Mouse (Mus musculus) gastrocnemius, postnatal 14 days (tissue): ENCODE data around the gene Dmap1. TPM values are rescaled to one million over a fixed set of nuclear protein-coding genes. Genes with fewer than 3 reads are reported as not detected.
A peak's percentile ranks its signal among the peaks of the same experiment; 100 is the strongest.

Source experiments
- DNase-seq: peaks from one replicate; pipeline ENCODE4 v3.0.0; 2021; ENCODE audit warnings: mixed read lengths
- intact Hi-C: fragments of 180-260 bp; cut with DNase I; formaldehyde crosslinking; loops from one replicate; pipeline ENCODE4 v1.15.1; 2025; ENCODE audit warnings: low total_unique reads
- total RNA-seq, 2 experiments: library from RNA; stranded (reverse); gene quantifications; 2 replicates each; pipeline ENCODE4 v1.2.3; 2021

The Dmap1 gene
- total RNA-seq, 2 experiments from 2014 or later: 17.9 to 18.1 TPM

DNA sequence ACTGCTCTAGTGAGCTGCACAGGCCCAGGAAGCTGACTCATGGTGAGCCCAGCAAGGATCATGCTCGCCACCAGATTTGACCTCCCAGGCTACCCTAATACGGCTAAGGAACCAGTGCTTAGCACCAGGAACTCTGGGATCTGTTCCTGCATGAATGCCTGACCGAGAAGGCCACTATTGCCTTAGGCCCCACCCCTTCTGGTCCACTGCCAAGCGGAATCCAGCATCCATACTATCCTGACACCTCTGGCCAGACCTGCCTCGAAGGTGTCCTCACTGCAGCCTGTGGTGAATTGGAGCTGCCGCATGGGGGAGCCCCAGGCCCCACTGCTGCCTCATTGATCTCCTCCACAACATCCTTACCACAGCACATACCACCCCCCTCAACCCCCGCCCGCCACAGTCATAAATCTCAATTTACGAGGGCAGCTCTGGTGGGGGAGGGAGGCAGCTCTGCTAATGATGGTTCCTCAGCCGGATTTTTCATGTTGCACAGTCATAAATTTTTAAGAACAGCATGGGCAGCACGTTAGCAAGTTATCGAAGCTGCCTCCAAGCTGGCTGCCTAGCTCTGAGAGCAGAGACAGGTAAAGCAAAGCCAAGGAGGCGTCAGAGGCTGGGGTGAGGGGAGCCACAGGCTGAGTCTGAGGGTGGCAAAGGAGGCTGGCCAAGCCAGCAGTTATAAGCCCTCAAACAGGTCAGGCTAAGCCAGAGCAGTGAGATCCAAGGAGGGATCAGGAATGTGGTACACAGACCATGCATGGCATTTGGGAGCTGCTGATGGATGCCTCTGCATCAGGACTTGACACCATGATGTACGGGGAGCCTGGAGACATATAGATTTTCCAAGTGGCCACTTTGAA is 23.3 kb downstream of the Dmap1 start:
- intact Hi-C loops: no loop called here
- DNase-seq: no peak

DNA sequence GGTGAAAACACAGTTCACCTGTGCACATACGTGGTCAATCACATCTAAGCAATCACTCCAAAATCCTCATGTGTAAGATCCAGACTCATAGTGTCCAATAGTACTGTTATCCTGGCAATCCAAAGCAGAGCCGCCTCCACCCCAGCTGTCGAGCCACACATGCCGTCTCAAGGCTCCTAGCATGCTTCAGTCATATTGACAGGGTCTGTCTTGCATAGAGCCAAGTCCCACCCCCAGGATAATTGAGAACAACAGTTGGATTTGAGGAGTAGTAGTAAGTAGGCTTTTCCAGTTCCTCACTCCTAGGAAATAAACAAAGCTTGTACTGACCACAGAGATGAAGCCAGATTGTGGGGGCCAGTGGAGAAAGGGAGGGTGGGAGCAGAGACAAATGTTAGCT is 24.4 kb downstream of the Dmap1 start:
- DNase-seq: no peak
- intact Hi-C loops: no loop called here

DNA sequence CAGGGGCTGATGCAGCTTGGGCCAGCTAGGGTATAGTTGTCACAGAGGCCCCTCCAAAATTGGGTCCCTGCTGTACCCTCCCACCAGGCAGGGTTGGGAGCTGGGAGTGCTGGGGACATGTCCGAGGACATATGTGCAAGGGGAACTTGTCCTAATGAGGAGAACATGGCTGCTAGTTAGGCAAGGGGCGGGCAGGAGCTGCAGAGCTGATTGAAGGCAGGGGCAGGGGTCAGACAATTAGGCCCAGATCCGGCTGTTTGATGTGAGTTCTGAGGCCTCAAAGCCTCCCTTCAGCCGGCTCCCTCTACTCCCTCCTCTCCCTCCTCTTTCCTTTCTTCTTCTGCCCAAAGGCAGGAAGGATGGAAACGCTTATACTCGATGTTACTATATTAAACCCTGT is 25.1 kb downstream of the Dmap1 start:
- DNase-seq: no peak
- intact Hi-C loops: no loop called here

DNA sequence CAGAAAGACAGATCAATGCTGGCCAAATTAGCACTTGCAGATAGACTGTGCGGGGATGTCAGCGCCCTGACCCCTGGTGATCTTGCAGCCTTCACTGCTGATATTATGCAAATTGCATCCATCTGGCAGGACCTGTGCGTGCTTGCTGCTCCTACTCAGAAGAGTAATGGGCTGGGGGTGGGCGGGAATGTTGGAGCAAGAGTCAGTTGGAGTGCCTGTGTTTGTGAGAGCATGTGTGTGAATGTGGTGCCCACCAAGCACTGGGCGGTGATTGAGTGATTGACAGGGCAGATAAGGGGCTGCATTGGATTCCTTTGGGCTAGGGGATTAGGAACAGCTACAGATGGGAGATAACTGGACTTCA is 26.6 kb downstream of the Dmap1 start:
- intact Hi-C loops: no loop called here
- no peak for DNase-seq

DNA sequence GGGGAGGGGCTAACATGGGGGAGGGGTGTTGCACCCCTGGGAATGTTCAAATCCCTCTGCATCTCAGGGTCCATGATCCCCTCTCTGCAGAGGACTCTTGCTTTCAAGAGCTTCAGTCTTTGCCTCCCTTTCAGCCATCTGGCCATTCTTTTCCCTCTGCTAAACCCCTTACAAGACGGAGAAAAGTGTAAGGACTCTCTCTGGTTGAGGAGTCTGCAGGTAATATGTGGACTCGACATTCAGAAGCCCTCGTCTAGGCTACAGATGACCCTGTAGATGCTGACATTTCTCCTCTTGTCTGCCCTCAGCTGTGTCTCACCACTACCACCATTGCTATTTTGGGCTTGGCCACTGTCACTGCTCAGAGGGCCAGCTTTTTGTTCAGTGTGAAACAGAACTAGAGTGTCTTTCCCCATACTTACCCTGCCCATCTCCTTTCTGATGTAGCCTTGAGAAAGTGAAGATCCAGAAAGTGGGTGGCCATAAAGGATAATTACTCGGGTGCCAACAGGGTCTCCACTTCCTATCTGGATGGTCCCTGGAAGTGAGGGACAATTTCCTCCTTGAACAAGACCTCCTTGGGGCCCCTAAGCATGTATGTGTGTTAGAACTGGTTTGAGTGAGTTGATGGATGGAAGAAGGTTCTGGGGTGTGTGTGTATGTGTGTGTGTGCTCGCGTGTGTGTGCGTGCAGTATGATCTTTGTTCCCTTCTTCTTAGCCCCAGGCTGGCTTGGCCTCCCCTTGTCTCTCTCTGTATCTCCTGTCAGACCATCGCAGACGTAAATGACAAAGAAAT is 27.2 kb downstream of the Dmap1 start:
- DNase-seq: no peak
- intact Hi-C loops: no loop called here

DNA sequence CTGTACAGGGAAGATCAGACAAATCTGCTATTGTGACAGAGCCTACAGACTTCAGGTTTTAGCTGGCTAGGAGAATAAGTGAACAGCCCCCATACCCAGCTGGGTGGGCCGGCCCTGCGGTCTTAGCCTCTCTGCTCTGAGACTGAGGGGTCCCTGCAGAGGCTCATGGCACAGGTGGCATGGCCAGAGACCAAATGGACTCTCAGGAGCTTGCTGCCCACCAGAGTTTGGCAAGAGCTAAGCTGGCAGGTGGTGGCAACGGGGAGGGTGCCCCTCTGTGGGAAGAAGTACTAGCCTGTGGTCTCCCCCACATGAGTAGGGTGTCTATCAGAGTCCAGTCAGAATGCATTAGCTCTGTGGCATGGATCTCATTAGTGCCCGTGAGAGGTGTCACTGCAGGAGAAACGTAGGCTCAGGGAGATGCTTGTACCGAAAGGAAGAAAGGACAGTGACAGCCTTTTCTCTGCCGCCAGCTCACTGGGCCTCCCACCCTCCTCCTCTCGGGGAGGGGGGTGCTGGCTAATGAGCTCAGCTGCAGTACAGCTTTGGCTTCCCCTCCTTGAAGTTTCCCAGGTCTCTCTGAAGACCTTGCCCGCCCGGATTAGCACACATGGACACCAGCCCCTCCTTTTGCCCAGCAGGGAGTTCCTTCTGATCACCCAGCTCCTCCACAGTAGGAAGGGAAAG is 27.9 kb downstream of the Dmap1 start:
- intact Hi-C loops: no loop called here
- DNase-seq: no peak

DNA sequence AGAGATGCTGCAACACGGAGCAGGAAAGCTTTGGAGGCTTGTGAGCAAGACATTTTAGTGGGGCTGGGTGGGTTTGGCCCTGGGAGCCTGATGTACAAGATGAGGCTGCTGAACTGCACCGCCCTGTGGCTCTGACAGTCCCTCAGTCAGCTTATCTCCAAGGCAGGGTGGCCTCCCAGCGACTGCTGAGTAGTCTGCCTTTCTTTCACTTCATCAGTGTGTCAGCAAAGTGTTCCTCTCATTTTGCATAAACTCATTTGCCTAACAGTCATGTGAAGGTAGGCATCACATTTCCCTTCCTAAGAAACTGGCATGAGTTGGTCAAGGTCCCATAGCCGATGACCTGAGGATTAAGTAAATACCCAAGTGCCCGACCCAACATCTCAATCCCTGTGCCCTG is 29.3 kb downstream of the Dmap1 start:
- intact Hi-C loops: no loop called here
- DNase-seq: no peak

DNA sequence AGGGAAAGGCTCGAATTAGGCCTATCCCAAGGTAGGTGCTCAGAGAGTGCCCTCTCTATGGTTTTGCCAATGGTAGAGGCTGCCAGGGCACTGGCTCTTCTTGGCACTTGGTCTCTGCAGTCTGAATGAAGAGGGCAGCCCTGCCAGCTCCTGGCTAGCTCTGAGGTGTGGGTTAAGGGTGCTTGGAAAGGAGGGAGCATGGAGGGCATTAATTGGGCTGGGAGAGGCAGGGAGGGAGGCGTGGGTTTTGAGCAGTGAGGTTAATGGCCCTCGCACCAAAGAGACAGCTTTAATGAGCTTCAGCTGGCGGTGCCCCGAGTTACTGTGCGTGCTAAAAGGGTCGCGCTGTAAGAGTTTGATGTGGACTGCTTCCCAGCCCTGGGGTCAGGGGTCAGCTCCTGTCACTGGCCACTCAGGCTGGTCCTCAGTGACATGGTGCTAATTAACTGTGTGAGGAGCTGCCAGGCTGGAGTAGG is 30.4 kb downstream of the Dmap1 start:
- DNase-seq: no peak
- intact Hi-C loops: no loop called here

DNA sequence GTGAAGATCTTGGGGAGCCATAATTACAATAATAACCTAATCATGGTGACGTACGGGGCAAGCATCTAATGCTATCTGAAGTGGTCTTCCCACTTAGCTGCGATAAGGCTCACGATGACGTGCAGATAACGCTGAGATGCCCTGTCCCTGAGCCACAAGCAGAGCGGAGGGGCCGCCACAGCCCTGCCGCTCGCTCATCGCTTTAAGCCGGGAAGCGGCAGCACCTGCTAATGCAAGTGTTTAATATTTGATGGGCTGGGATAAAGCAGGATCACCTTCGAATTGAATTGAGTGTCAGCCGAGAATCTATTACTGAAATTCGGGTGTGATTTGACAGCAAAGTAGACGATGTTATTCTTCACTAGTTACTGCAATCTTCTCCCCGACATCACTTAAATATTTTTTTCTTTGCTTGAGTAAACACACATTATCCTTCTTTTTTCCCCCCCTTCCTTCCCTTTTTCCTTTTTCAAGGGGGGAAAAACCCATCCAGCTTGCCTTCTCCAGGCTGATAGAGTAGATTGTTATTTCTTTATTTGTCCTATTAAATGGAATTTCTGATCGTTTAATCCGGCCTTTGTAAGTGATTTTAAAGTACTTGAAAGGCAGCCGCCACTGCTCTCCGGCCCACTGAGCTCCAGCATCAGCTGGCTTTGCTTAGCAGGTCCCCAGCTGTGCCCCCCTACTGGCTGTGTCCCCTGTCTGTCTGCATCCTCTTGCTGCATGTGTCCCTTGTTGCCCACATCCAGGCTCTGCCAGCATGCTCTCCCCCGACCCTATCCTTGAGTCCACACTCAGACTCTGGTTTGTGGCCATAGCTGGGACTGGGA is 34.9 kb downstream of the Dmap1 start:
- intact Hi-C loops: no loop called here
- DNase-seq: no peak

DNA sequence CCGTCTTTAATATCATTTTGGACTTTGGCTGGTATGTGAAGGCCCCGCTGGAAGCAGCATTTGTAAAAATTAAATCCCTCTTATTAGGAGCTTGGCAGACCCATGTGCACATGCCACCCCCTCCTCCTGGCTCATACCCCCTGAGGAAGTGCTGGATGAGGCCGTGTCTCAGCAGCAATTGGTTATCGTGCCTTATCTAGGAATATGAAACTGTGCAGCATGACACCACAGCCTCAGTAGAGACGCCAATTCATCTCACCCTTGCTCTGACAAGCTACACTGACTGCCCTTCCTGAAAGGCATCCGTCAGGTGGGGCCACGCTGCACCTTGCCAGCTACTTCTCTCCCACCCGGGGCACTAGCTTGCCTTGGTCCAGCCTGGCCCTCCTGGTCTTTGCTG is 35.6 kb downstream of the Dmap1 start:
- DNase-seq: no peak
- intact Hi-C loops: no loop called here

DNA sequence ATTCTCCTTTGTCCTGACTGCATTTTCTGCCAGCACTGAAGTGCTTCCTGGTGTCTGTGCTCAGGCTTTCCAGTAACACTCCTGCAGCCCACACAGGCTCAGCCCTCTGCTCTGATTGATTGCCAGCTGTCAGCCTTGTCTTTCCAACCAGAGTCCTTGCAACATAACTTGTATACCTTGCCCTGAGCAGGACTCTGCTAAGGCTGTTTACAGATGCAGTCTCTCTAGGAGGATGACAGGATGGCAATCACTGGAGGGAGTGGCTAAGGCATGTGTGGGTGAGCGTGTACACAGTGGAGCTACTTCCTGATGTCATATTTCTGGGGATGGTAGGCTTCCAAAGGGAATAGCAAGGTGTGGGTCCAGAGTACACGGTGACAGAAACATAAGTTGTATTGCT is 36.2 kb downstream of the Dmap1 start:
- DNase-seq: no peak
- intact Hi-C loops: no loop called here

DNA sequence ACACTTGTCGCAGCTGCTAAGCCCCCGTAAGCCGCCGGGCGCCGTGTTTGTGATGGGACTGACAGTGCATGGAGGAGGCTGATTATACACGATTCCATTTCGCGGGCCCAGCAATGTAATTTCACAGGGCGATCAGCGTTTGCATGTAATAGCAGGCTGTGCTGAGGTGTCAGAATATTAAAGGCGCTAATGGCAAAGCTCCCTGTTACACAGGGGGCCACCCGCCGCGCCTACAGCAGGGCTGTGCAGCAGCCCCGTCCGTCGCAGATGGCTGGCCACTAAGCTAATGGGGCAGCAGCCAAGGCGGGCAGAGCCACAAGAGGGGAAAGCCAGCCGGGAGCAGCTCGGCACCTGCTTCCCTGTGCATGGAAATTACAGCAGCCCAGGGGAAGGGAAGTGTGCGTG is 37.0 kb downstream of the Dmap1 start:
- DNase-seq: peak; percentile 66

DNA sequence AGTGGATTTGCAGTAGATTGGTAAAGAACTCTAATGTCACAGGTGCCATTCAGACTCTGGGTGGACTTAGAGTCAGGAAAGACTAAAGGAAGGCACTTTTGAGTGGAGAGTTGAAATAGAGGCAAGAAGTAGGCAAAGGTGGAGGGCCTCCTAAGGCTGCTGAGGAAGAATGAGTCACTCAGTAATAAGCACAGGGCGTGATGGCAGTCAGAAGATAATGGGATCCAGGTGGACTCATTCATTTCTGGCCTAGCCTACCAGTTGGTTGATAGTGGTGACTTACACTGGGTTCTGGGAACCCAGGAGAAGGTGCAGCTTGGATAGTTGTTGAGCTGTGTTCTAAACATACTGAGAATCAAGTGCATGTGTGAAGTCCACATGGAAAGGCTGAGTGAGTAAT is 40.3 kb downstream of the Dmap1 start:
- intact Hi-C loops: no loop called here

More for the DNA sequence above, 37.0 kb downstream of the Dmap1 start:
- intact Hi-C loops: no loop called here

DNA sequence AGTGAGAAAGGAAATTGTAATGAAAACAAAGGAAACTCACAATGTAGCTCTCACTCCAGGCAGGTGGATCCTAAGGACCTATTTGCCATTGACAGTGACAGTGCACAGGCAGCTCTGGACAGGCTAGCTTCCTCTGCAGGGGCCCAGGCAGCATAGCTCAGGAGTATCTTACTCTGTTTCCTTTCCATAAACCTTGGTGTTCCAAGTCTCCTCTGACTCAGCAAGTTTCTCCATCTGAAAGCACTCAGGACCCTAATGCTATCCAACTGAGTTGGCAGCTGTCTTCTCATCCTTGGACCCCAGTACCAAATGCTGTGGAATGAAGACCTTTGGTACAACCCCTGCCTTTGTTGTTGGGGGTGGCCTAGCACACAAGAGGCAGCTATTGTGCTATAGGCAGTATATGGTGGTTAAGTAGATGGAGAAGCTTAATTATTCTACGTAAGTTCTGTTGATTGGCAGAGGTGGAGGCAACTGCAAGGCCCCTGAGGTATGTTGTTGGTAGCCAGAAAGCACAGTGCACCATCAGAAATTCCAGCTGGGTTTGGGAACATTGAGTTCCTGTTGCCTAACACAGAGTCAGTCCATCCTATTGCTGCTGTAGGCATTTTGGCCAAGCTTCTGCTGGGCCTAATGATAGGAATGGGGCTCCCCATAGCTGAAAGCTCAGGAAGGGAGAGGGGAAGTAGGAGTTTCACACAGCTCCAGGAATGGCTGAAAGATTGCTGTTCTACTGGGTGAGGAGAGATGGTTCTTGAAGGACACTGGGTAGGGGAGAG is 41.0 kb downstream of the Dmap1 start:
- intact Hi-C loops: no loop called here
- no peak for DNase-seq

More for the DNA sequence above, 40.3 kb downstream of the Dmap1 start:
- no peak for DNase-seq

DNA sequence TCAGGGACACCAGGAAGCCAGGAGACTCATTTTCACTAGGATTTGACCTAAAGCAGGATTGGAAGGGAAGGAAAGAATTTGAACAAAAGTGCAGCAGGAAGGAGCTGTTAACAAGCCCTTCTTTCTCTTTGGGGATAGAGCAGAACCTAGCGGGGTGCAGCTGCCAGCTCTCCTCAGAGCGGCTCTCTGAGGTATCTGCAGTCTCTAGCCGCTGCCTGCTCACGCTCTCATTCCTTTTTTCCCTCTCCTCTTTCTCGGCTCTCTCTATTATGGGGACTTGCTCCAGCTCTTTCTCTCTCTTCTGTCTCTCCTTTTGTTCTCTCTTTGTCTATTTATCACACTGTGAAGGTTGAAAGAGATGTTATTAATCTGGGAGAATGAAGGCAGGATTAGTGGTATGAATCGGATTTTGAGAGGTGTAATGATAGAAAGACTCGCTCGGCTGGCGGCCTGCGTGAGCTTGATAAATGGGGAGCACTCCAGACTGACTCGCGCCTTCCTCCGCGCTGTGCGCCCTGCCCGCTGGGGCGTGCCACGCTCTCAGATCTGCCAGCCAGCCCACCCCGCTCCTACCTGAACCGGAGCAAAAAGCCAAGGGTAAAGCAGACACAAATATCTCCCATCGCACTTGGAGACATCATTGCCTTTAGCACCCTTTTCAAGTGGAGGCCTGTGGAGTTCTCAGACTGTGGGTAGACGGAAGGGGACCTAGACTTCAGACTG is 45.0 kb downstream of the Dmap1 start:
- DNase-seq: no peak

DNA sequence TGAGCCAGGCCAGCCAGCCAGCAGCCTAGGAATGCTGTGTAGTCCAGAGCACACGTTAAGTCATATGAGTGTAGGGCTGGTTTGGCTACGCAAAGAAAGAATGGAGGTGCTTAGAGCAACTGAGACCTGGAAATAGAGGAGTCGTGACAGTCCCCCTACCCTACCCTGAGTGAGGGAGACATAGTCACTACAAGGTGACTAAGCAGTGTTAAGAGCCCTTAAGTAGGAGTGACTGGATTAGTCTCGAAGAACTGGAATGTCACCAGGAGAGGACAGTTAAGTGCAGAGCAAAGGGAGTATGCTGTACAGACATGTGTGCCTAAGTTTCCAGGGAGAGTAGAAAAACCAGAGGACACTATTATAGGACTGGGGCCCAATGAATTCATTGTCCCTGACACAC is 45.9 kb downstream of the Dmap1 start:
- no peak for DNase-seq
- intact Hi-C loops: no loop called here

More for the DNA sequence above, 45.0 kb downstream of the Dmap1 start:
- intact Hi-C loops: no loop called here

DNA sequence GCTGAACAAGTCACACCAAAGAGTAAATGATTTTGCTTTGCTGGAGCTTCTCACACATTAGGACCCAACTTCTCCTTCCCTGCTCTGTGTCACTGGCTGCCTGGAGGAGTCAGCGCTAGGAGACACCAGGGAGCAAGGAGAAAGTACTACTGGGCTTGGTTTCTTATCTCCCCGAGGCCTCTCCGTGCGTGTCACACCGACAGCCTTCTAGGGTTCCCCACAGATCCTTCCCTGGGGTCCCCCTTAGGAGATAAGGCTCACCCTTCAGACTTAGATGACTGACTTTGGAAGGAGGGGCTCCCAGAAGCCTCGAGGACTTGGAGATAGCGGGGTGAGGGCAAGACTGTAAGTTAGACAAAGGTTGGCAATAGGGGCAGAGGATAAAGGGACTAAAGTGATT is 47.4 kb downstream of the Dmap1 start:
- intact Hi-C loops: no loop called here
- no peak for DNase-seq

DNA sequence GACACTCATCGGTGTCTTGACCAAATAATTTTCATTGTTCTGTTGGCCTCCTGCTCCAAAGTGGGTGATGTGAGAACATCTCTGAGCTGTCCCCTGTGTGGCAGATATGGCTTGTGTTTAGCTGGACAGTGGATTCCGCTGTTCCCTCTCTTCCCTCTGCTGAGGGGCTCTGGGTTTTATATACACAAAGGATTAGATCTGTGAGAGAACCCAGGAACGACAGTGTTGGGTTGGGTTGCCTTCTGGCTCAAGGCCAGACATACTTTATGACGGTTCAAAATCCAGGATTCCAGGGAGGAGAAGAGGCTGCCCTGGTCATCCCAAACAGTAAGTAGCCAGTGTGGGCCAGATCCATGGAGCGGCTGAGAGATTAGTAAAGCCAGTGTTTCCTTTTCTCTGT is 48.5 kb downstream of the Dmap1 start:
- no peak for DNase-seq
- intact Hi-C loops: no loop called here
